Mouse (Mus musculus): ENCODE data around the gene Mapk8ip2. TPM values are rescaled to one million over a fixed set of nuclear protein-coding genes. Genes with fewer than 3 reads are reported as not detected.

Gene Mapk8ip2
- polyA plus RNA-seq, 1 experiment = not detected

GRCm38 (mm10) chr15:89432946-89433345 lies 20.8 kb upstream of the Mapk8ip2 start:
- no peaks in the 10 kb centered on the region for H3K36me3 ChIP-seq (ENCODE audit: control insufficient read depth, insufficient read depth)
- TF ChIP-seq CTCF (IDR thresholded peaks at IDR 0.05; ENCODE audit: control insufficient read depth, insufficient read depth, insufficient read length) (no peak), USF1 (IDR thresholded peaks at IDR 0.05; ENCODE audit: low read depth) (no peak), CEBPB (IDR thresholded peaks at IDR 0.05; ENCODE audit: low read depth) (no peak), MYOG (IDR thresholded peaks at IDR 0.05; ENCODE audit: control insufficient read depth, extremely low read depth, insufficient read length) (no peak), MAX (IDR thresholded peaks at IDR 0.05) (no peak), FOSL1 (IDR thresholded peaks at IDR 0.05; ENCODE audit: insufficient read depth, low read length, poor library complexity, severe bottlenecking) (no peak), MYOD1 (IDR thresholded peaks at IDR 0.05; ENCODE audit: control insufficient read depth, insufficient read length, low read depth) (no peak)
- H3K27me3 ChIP-seq (ENCODE audit: control insufficient read depth, insufficient read depth, insufficient read length) = no peaks in the 10 kb centered on the region
- no peak overlapping the region for H3K4me3 ChIP-seq (ENCODE audit: insufficient read depth, poor library complexity, severe bottlenecking)
- H3K79me2 ChIP-seq (ENCODE audit: control insufficient read depth, insufficient read depth) = peaks cover 15% of the 10 kb centered on the region
- H3ac ChIP-seq (ENCODE audit: control insufficient read depth, insufficient read length, low read depth) = no peak overlapping the region
- peaks cover 9% of the 10 kb centered on the region for H3K79me3 ChIP-seq (ENCODE audit: low read depth)

GRCm38 (mm10) chr15:89434136-89434535 lies 19.6 kb upstream of the Mapk8ip2 start:
- Histone ChIP-seq H3ac (ENCODE audit: control insufficient read depth, insufficient read length, low read depth) (no peak overlapping the region), H3K79me2 (ENCODE audit: control insufficient read depth, insufficient read depth) (peaks cover 3% of the 10 kb centered on the region), H3K36me3 (ENCODE audit: control insufficient read depth, insufficient read depth) (no peaks in the 10 kb centered on the region), H3K79me3 (ENCODE audit: low read depth) (no peaks in the 10 kb centered on the region), H3K27me3 (ENCODE audit: control insufficient read depth, insufficient read depth, insufficient read length) (no peaks in the 10 kb centered on the region), H3K4me3 (ENCODE audit: insufficient read depth, poor library complexity, severe bottlenecking) (no peak overlapping the region)
- no peak for TF ChIP-seq MAX (IDR thresholded peaks at IDR 0.05)
- TF ChIP-seq MYOD1 (IDR thresholded peaks at IDR 0.05; ENCODE audit: control insufficient read depth, insufficient read length, low read depth) = no peak
- no peak for TF ChIP-seq FOSL1 (IDR thresholded peaks at IDR 0.05; ENCODE audit: insufficient read depth, low read length, poor library complexity, severe bottlenecking)
- TF ChIP-seq USF1 (IDR thresholded peaks at IDR 0.05; ENCODE audit: low read depth) = no peak

GRCm38 (mm10) chr15:89435878-89436277 lies 17.8 kb upstream of the Mapk8ip2 start:
- Histone ChIP-seq H3K36me3 (ENCODE audit: control insufficient read depth, insufficient read depth) (no peaks in the 10 kb centered on the region), H3K79me2 (ENCODE audit: control insufficient read depth, insufficient read depth) (no peaks in the 10 kb centered on the region), H3K27me3 (ENCODE audit: control insufficient read depth, insufficient read depth, insufficient read length) (no peaks in the 10 kb centered on the region), H3K79me3 (ENCODE audit: low read depth) (no peaks in the 10 kb centered on the region), H3ac (ENCODE audit: control insufficient read depth, insufficient read length, low read depth) (no peak overlapping the region), H3K4me3 (ENCODE audit: insufficient read depth, poor library complexity, severe bottlenecking) (no peak overlapping the region)
- TF ChIP-seq CEBPB (IDR thresholded peaks at IDR 0.05; ENCODE audit: low read depth) (peak; percentile 11), FOSL1 (IDR thresholded peaks at IDR 0.05; ENCODE audit: insufficient read depth, low read length, poor library complexity, severe bottlenecking) (peak; percentile 50), USF1 (IDR thresholded peaks at IDR 0.05; ENCODE audit: low read depth) (no peak), MYOD1 (IDR thresholded peaks at IDR 0.05; ENCODE audit: control insufficient read depth, insufficient read length, low read depth) (peak; percentile 48)

GRCm38 (mm10) chr15:89442486-89443070 lies 11.1 kb upstream of the Mapk8ip2 start:
- H3K79me2 ChIP-seq (ENCODE audit: control insufficient read depth, insufficient read depth) = no peaks in the 10 kb centered on the region
- peaks cover 4% of the 10 kb centered on the region for H3K27me3 ChIP-seq (ENCODE audit: control insufficient read depth, insufficient read depth, insufficient read length)
- H3K4me3 ChIP-seq (ENCODE audit: insufficient read depth, poor library complexity, severe bottlenecking) = no peak overlapping the region
- no peaks in the 10 kb centered on the region for H3K79me3 ChIP-seq (ENCODE audit: low read depth)
- no peak for TF ChIP-seq CEBPB (IDR thresholded peaks at IDR 0.05; ENCODE audit: low read depth)
- TF ChIP-seq MYOD1 (IDR thresholded peaks at IDR 0.05; ENCODE audit: control insufficient read depth, insufficient read length, low read depth) = no peak
- no peak for TF ChIP-seq FOSL1 (IDR thresholded peaks at IDR 0.05; ENCODE audit: insufficient read depth, low read length, poor library complexity, severe bottlenecking)
- no peak for TF ChIP-seq USF1 (IDR thresholded peaks at IDR 0.05; ENCODE audit: low read depth)
- TF ChIP-seq CTCF (IDR thresholded peaks at IDR 0.05; ENCODE audit: control insufficient read depth, insufficient read depth, insufficient read length) = no peak
- H3K36me3 ChIP-seq (ENCODE audit: control insufficient read depth, insufficient read depth) = no peaks in the 10 kb centered on the region
- no peak overlapping the region for H3ac ChIP-seq (ENCODE audit: control insufficient read depth, insufficient read length, low read depth)

GRCm38 (mm10) chr15:89452906-89453864 lies 528 bp upstream of the Mapk8ip2 start:
- Histone ChIP-seq H3K4me3 (ENCODE audit: insufficient read depth, poor library complexity, severe bottlenecking) (no peak overlapping the region), H3K27me3 (ENCODE audit: control insufficient read depth, insufficient read depth, insufficient read length) (peaks cover 72% of the 10 kb centered on the region), H3K36me3 (ENCODE audit: control insufficient read depth, insufficient read depth) (no peaks in the 10 kb centered on the region), H3K79me2 (ENCODE audit: control insufficient read depth, insufficient read depth) (no peaks in the 10 kb centered on the region), H3K79me3 (ENCODE audit: low read depth) (no peaks in the 10 kb centered on the region), H3ac (ENCODE audit: control insufficient read depth, insufficient read length, low read depth) (no peak overlapping the region)
- TF ChIP-seq MAX (IDR thresholded peaks at IDR 0.05) (peak; percentile 58), FOSL1 (IDR thresholded peaks at IDR 0.05; ENCODE audit: insufficient read depth, low read length, poor library complexity, severe bottlenecking) (no peak)

GRCm38 (mm10) chr15:89454857-89455256 lies 1.1 kb downstream of the Mapk8ip2 start:
- Histone ChIP-seq H3K79me3 (ENCODE audit: low read depth) (no peaks in the 10 kb centered on the region), H3K79me2 (ENCODE audit: control insufficient read depth, insufficient read depth) (no peaks in the 10 kb centered on the region), H3K36me3 (ENCODE audit: control insufficient read depth, insufficient read depth) (no peaks in the 10 kb centered on the region), H3K27me3 (ENCODE audit: control insufficient read depth, insufficient read depth, insufficient read length) (peaks cover 79% of the 10 kb centered on the region), H3K4me3 (ENCODE audit: insufficient read depth, poor library complexity, severe bottlenecking) (no peak overlapping the region), H3ac (ENCODE audit: control insufficient read depth, insufficient read length, low read depth) (no peak overlapping the region)
- TF ChIP-seq CTCF (IDR thresholded peaks at IDR 0.05; ENCODE audit: control insufficient read depth, insufficient read depth, insufficient read length) (no peak), USF1 (IDR thresholded peaks at IDR 0.05; ENCODE audit: low read depth) (no peak), MAX (IDR thresholded peaks at IDR 0.05) (no peak), MYOD1 (IDR thresholded peaks at IDR 0.05; ENCODE audit: control insufficient read depth, insufficient read length, low read depth) (no peak), CEBPB (IDR thresholded peaks at IDR 0.05; ENCODE audit: low read depth) (no peak), MYOG (IDR thresholded peaks at IDR 0.05; ENCODE audit: control insufficient read depth, extremely low read depth, insufficient read length) (no peak)

Measured in C2C12 (cell line).